Mouse (Mus musculus): ENCODE measurements around the gene Hist2h2aa1.

Hist2h2aa1 gene

GRCm38 (mm10) chr3:96293368-96293767 is 48.1 kb downstream of the Hist2h2aa1 start:
- TF ChIP-seq GATA4 (IDR thresholded peaks at IDR 0.05; ENCODE audit: insufficient replicate concordance, low read length), result no peak

GRCm38 (mm10) chr3:96293787-96294186 is 48.5 kb downstream of the Hist2h2aa1 start, which contains the start of gene Fcgr1:
Gene Fcgr1, minus strand, starts transcription at chr3:96293969.
- no peak for TF ChIP-seq GATA4 (IDR thresholded peaks at IDR 0.05; ENCODE audit: insufficient replicate concordance, low read length)

All from liver, adult (tissue).